Mouse (Mus musculus) heart, postnatal 0 days (tissue): ENCODE measurements at regions not wholly inside any gene's neighbourhood (a gene's known extent, or its start where the extent isn't known, plus 50 kb on each side); places are given as distances from the start of the nearest gene placed in this dataset.

Source experiments
- CTCF ChIP-seq: IDR thresholded peaks from 2 replicates; pipeline ENCODE4 v1.5.1; 2016; ENCODE audit warnings: antibody characterized with exemption, control low read depth, low read depth
- EP300 ChIP-seq: IDR thresholded peaks from 2 replicates; pipeline ENCODE4 v1.6.1; 2016; ENCODE audit warnings: antibody characterized with exemption, low read depth

- TF ChIP-seq CTCF = no peak
- no peak for TF ChIP-seq EP300
These were observed 51.8 kb upstream of the Tenm3 start for GRCm38 (mm10) chr8:48895586-48895985.
